Mouse (Mus musculus) thymus, adult 2 months (tissue): ENCODE data around the gene Ykt6.

Experiments
- CTCF ChIP-seq: fragments of 200-500 bp; IDR thresholded peaks from 2 replicates; pipeline ENCODE4 v1.5.1; 2012; ENCODE audit warnings: mild to moderate bottlenecking, control low read depth, low read length, moderate library complexity, borderline replicate concordance; ENCODE audit not compliant: control insufficient read depth, poor library complexity, insufficient read depth; ENCODE audit errors: extremely low read depth
- POLR2A ChIP-seq: fragments of 200-500 bp; IDR thresholded peaks from 2 replicates; pipeline ENCODE4 v1.6.1; 2012; ENCODE audit warnings: mild to moderate bottlenecking, low read length, control low read depth, moderate library complexity; ENCODE audit not compliant: control insufficient read depth, poor library complexity, insufficient read depth; ENCODE audit errors: extremely low read depth

GRCm38 (mm10) chr11:5913256-5913655 is 42.2 kb upstream of the Ykt6 start:
- TF ChIP-seq POLR2A (no peak), CTCF (no peak)
